Mouse (Mus musculus) cortical plate, adult 2 months (tissue): ENCODE measurements around the gene Ramp2.

Source experiments
- CTCF ChIP-seq: fragments of 200-500 bp; IDR thresholded peaks from 2 replicates; pipeline ENCODE4 v1.5.1; 2011; ENCODE audit warnings: mild to moderate bottlenecking, control low read depth, low read length; ENCODE audit not compliant: insufficient read depth; ENCODE audit errors: extremely low read depth
- POLR2A ChIP-seq: fragments of 200-500 bp; IDR thresholded peaks from 2 replicates; pipeline ENCODE4 v1.6.1; 2011; ENCODE audit warnings: mild to moderate bottlenecking, low read length, control low read depth; ENCODE audit not compliant: insufficient read depth; ENCODE audit errors: extremely low read depth

DNA sequence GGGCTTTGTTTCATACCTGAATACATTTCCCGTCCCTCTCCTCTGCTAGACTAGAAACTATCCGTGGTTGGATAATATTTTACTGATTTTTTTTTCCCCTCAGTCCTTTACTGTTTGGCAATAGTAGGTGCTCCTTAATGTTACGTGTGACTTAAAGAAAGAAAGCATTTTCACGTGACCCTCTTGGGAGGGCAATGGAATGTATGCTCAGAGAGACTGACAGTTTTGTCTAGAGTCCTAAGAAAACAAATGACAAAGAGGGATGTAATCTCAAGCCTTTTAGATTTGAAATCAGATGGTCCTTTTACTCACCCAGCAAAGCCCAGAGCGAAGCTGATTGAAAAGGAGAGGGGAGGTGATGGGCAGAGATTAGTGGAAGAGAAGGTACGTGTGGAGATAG is 20.1 kb downstream of the Ramp2 start:
- TF ChIP-seq CTCF (no peak), POLR2A (no peak)
